Mouse (Mus musculus): Measurements from ENCODE around the gene Ntmt1.
A peak's percentile ranks its signal among the peaks of the same experiment; 100 is the strongest.

GRCm38 (mm10) chr2:30794179-30795108 lies 13.2 kb upstream of the Ntmt1 start:
- peak; percentile 91 for TF ChIP-seq CTCF (conservative IDR thresholded peaks at IDR 0.05; ENCODE audit: insufficient read depth, insufficient read length, low read depth, low read length)
- TF ChIP-seq POLR2A (IDR thresholded peaks at IDR 0.05; ENCODE audit: low read depth, low read length), result no peak

All from kidney, adult 2 months (tissue).